Mouse (Mus musculus) layer of hippocampus, postnatal 14 days (tissue): ENCODE measurements around the gene Gpx2. TPM values are rescaled to one million over a fixed set of nuclear protein-coding genes. Genes with fewer than 3 reads are reported as not detected.
"Not testable (repeated sequence)": the region's sequence is repeated elsewhere in the genome, so short reads cannot be mapped to it uniquely, and the experiment has no call there.

Experiments used
- DNase-seq, 2 experiments: peaks; one replicate each; pipeline ENCODE4 v3.0.0; 2021 to 2022; ENCODE audit warnings: low spot score in 2 of 2, mixed read lengths in 1 of 2
- total RNA-seq, 2 experiments: library from RNA; stranded (reverse); gene quantifications; 2 replicates each; pipeline ENCODE4 v1.2.3; 2021

Gpx2 gene
- total RNA-seq, 2 experiments from 2014 or later = 0.39 to 0.45 TPM

DNA sequence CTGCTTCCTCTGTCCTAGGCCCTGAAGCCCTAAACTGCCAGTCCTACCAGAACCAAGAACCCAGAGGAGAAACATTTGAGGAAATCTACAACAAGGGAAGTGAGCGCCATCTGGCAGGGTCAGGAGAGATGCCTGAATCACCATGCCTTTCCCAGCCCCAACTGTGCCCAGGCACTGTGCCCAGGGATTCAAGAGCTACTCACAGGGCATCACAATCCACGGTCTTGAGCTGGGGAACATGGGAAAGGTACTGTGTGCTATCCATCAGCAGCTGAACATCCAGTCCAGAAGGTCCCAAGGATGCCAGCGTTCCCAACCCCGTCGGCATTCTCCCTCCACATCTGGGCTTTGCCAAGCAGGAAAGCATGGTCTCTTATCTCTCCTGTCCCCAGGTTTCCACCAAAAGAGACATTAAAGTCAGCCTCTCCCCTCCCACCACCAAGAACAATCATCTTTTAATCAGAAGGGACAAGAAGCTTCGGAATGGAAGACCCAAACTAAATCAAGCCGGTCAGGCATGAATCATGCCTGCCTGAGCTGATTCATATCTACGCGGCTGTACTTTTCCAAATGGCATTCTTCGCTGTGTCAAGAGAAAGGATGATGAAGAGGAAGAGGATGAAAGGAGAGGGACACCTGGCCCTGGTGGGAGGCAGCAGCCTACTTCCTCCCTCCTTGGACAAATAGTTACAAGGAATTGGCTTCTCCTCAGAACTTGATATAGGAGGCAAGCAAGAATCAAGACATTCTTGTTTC is 9.9 kb upstream of the Gpx2 start:
- DNase-seq = no peak

DNA sequence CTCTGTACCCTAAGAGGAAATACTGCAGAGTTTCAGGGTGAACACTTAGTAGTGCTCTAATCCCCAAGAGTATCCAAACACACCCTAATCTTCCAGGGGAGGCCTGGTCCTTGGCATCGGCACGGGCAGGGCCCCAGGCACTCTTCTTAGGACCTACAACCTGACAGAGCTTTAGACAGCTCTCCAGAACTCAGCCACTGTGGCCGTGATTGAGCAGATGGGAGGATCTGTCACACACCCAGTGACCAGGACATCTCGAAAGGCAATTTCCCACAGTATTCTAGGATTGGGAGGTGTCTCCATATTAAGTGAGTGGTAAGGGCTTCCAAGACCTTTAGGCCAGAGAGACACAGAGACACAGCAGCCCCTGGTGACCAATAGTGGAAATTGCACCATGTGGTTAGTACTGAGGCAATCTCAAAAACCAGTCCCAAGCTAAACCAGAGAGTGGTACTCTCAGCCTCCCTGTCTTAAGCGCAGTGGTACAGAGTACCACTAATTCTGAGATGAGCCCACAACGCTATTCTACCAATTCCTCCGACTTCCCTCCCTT is 8.4 kb upstream of the Gpx2 start:
- DNase-seq = peak in 1 of 2 experiments; percentile 60

DNA sequence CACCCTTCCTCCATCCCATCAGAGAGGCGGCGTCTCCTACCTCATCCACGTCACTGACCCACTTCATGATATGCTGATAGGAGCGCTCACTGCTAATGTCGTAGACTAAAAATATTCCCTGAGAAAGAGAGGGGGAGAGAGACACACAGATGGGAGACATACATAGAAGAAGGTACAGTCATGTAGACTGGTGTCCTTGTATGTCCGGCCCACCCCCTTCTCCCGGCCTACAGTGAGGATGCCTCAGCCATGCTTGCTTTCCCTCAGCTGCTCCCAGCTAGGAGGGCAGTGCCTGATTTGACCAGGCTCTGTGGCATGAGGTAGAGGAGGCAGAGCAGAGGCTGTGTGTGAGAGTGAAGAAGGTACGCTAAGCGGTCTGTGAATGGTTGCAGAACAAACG is 7.7 kb upstream of the Gpx2 start:
- no peak for DNase-seq

DNA sequence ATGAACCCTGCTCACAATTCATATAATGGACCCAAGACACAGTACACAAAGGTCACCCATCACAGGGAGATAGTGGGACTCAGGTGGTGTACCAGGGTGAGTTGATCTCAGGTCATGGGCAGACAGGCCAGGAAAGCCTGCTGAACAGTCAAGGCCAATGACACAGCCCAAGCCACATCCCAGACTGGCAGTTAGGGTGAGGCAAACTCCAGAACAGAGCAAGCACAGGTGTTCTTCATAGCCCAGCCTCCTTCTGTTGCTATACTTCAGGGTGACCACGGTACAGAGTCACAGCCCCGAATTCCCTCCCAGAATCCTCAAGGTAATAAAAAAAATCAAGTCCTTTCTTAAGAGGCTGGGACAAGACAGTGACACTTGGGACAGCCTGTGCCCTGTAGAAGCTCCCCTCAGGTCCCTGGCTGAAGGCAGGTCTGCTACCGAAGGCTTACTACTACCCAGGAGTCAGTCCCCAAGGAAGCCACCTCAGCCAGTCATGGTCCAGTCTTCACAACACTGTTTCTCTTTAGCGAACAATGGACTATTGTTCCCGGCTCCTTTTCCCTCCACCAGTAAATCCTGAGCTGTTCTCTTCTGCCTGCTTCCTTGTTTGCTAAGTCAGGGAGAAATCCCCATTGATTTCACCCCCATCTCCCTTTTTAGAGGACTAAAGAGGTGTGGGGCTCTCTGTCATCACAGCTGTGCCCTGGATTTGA is 2.8 kb upstream of the Gpx2 start:
- DNase-seq = no peak

DNA sequence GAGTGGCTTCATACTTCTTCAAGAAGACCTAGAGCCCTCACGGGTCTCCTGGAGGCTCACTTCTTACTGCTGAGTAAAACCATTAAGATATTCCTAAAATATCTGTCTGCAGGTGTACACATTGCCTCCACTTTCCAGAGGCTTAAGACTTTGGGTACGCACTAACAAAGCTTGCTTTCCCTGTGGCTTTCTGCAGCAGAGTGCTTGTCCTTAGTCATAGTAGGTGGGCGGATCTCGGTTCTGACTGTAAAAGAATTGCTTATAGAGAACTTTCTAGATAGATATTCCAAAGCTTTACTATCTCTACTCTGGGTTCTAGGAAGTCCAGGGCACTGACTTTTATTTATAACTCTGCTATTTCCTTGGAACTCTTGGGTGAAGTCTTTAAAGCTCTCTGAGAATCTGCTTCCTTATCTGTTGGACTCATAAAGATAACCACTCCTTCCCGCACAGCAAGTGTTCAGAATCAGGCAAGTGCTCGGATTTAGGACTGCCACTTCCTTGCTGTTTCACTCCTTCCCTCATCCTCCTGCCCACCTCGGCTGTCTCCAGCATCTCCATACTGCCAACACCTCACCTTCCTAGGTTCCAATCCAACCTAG is 1.7 kb upstream of the Gpx2 start:
- DNase-seq = no peak

DNA sequence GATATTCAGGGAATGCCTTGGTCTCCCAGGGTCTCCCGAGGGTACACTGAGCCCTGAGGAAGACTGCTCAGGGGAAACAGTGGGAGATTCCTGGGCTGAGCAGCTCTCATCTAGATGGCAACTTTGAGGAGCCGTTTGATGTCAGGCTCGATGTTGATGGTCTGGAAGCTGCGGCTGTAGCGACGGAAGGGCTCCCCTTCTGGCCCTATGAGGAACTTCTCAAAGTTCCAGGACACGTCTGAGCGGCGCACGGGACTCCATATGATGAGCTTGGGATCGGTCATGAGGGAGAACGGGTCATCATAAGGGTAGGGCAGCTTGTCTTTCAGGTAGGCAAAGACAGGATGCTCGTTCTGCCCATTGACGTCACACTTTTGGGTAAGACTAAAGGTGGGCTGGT is 2.8 kb downstream of the Gpx2 start:
- not testable (repeated sequence) for DNase-seq

DNA sequence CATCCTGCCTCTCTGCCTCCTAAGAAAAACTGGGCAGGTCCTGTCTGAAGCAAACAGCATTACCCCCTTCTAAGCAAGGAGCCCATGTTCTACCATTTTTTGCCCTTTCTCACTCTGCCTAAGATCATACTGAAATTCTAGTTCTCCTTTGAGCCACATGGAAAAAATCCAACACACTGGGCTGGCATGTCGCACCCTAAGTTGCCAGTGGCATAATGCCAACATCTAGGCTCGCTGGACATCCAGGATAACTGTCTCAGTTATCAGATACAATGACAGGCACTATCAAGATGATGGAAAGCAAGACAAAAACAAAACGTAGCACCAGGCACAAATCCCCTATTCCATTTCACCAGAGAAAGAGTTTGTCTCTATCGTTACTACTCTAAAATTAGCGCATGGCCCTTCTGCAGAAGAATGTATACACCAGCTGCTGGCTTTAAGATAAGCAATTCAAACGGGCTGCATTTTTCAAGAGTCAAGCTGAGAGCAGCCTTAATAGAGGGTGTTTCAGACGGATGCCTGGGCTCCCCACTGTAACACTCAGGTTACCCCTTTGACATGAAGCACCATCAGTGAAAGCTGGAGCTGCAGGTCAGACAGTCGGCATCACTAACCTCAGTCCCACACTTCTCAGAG is 4.8 kb downstream of the Gpx2 start:
- DNase-seq = no peak

DNA sequence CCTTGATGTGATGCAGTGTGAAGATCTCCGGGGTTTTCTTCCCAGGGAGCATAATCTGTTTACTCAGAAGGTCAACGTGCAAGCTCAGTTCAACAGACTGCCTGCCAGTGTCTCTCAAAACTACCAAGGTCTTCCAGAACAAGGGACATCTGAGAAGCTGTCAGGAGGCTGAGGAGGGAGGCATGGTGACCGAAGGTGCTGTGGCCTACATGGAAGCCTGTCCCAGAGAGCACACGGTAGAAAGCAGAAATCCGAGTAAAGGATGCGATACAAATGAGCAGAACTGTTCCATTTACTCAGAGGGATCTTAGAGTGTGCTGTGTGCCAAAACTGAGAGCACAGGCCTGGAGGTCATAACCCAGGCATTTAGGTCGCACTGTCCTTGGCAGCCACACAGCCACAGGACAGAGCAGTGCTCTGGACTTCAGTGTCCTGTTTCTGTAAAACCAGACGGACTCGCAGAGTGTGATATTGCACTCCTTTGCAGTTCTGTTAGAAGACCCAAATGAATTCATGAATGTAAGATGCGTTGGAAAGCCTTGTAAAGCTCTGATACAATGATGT is 11.2 kb downstream of the Gpx2 start:
- no peak for DNase-seq

DNA sequence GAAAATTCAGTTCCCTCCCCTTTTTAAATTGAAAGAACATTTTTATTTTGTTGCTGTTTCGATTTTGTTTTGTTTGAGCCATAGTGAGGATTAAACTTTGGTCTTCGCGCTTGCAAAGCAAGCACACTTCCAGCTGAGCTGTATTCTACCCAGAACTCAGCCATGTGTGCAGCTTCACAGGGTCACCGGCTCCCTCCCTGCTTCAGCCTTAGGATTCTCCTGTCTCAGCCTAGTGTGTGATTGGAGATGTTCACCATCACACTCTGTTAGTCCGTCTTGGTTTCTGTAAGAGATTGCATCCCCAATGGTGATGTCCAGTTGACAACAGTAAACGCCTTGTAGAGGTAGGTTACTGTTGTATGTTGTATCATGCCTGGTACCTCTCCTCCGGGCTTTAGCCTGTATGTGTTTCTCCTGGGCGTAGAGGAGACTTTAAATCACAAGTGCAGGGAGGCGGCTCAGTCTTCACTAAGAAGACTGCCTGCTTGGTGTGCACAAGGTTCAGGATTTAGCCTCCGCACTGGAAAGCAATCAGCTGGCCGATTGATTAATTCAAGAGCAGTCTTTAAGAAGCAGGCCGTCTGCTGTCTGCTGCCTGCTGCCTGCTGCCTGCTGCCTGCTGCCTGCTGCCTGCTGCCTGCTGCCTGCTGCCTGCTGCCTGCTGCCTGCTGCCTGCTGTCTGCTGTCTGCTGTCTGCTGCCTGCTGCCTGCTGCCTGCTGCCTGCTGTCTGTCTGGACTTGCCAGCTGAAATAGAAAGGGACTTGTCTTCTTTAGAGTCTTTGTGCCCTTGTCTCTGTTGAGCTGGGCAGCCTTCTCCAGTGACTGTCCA is 14.5 kb downstream of the Gpx2 start:
- peak; percentile 20 to 40 for DNase-seq

DNA sequence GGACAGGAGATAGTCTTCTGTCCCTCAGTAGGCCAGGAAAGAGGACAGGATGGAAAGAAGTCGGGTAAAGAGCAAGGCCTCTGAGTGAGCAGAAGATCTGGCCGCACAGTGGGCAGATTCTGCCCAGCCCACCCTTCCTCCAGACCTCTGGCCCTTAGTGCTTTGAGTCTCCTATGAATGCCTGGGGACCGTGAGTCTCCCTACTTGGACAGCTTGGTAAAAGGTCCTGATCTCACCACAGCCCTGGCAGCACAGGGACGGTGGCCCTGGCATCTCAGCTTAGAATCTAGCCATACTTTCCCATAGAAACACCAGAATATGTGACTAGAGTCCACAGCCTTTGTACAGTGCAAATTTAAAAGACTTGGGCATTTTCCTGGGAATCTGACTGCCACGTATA is 15.4 kb downstream of the Gpx2 start:
- no peak for DNase-seq

DNA sequence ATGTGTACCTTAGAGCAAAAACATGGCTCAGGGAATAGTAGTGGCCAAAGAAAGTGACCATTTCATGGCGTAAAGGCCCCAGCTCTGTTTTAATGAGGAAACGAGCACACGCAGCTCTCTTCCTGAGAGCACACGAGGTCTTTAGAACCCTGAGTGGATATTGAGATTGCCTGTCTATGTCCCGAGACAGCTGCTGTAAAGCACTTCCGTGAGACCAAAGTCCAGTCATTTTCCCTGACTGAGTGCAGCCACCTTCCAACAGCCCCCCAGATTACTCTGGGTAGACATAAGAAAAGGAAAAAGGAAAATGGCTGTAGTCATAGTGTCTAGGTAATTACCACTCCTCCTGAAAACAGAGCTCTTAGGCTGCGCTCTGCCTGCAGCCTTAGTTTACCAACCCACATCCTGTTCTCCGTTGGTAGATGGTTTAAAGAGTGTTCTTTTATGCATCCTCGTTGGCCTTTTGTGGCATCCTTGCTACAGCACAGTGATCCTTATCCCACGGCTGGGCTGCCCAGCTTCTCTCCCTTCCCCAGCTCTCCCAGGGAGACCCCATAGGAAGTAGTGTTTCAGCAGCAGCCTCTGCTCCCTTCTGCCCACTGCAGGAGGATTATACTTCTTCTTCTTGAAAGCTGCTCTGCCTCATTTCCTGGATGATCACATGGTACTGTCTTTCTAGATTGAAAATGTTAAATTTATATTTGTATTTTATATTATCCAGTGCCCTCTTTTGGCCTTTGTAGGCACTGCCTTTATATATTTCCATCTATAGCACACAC is 16.9 kb downstream of the Gpx2 start:
- no peak for DNase-seq

DNA sequence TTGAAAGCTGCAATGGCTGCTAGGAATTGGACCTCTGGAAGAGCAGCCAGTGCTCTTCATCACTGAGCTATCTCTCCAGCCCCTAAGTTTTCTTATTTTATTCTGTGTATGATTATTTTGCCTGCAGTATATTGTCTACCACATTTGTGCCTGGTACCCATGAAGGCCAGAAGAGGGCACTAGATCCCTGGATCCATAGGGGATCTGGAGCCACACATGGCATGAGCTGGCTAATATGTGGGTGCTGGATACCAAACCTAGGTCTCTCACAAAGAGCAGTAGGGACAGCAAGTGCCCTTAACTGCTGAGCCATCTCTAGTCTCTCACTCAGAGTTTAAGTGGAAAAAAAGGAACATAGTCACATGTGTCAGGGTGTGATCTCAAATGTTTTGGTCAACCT is 17.5 kb downstream of the Gpx2 start:
- no peak for DNase-seq

DNA sequence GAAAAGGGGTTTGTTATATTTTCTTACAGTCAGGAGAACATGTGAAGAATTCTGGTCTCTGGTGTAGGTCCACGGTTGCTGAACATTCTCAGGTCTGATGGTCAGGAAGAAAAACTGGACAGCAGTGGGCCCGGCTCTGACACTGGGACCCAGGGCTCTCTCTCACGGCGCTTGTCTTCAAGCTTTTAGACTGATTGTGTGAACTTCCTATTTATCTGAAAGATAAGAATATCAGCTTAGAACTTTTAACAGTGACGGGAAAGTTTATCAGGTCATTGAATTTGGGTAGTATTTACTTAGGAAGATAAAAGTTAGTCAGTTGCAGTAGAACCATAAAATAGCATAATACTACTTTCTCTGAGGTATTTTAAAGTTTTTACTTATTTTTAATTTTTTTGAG is 18.5 kb downstream of the Gpx2 start:
- DNase-seq = no peak

DNA sequence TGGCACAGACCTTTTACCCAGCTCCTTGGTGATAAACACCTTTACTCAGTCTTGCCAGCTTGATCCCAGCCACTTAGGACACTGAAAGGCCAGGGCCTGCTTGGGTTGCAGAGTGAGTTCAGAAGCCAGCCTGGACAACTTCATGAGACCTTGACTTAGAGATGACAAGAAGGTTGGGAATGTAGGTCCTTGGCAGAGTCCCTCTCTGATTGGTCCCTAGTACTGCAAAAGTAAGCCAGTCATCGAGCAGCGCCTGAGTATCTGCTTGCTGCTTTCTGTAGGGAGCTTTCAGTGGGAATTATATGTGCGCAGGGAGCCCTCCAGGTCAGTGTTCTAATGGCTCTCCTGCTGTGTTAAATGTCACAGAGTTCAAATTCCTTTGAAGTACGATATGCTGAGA is 20.2 kb downstream of the Gpx2 start:
- DNase-seq = no peak

DNA sequence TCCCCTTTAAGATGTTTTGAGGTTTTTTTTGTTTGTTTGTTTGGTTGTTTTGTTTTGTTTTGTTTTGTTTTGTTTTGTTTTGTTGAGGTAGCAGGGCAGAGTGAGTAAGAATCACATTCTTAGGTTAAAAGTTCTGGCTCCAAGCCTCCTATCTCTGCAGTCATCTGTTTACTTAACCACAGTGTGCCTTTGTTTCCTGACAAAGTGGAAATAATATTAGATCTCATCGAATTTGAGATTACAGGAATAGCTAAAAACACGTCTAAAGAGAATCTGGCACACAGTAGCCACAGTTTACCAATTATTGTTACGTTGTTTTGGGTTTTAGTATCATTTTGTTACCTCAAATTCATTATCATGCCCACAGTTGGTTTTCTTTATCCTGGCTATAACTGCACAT is 20.7 kb downstream of the Gpx2 start:
- no peak for DNase-seq

DNA sequence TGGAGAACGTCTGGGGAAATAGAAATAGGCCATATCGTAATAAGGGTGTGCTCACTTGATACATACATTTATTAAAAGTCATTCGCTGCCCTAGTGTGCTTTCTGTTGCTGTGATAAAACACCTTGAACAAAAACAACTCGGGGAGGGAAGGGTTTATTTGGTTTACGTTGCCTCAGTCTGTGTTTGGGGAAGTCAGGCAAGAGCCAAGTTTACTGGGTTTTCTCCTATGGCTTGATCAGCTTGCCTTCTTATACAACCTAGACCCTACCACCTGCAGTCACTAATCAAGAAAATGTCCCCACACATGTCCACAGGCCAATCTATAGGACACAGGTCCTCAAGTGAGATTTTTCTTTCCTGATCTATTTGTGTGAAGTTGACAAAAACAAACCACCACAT is 23.8 kb downstream of the Gpx2 start:
- no peak for DNase-seq

DNA sequence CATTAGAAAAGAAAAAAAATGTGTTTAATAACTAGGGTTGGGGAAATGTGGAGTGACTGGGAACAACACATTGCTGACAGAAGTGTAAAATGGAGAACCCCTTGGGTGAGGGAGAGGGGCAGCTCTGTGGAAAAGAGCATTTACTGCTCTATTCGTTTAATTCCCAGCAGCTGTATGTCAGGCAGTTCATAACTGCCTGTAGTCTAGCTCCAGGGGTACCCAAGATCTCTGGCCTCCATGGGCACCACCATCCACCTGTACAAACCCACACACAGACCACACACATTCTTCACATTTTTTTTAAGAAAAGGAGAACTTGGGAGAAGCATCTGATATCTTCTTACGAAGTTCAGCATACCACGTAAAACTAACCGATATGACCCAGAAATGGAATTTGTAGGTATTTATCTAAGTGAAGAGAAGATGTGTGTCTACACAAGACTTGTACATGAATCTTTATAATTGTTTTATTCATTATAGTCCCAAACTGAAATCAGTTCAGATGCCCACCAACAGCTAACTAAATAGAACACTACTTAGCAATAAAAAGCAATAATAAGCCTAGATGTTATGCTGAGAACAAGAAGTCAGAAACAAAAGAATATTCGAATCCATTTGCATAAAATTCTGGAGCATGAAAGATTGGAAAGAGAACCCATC is 24.4 kb downstream of the Gpx2 start:
- DNase-seq = no peak

DNA sequence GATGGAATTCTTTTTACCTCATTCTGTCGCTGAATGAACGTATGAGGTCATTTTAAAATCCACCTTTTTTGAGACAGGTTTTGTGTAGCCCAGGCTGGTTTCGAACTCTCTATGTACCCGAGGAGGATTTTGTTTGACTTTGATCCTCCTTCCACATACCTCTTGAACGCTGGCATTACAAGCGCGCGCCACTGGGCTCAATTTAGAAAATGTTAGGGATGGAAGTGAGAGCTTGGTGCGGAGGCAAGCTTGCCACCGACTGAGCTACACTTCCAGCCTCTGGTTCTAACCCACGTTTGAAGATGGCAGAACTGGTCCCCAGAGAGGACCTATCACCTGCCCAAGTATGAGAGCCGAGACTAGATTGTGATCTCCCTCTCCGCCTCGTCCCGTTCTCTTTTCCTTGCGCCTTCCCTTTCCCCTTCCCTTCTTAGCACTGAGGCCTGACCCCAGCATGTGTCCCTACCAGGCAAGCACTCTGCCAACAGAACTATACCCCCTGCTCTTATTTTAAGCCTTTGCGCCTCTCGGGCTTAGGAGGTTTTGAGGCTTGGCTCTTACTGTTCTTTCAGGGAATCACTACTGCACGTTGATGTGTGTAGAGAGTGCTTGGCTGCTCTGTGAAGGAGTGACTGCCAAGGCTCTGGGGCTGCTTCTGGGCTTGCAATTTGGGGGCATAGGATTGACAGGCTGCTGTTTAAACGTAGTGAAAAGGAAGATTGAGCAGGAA is 29.3 kb downstream of the Gpx2 start:
- peak in 1 of 2 experiments; percentile 22 for DNase-seq
